Mouse (Mus musculus) gastrocnemius, adult 18-20 months (tissue): ENCODE data around the gene Spem1. TPM values are rescaled to one million over a fixed set of nuclear protein-coding genes. Genes with fewer than 3 reads are reported as not detected.

Experiments
- DNase-seq: peaks from one replicate; pipeline ENCODE4 v3.0.0; 2021; ENCODE audit warnings: low spot score
- total RNA-seq, 2 experiments: library from RNA; stranded (reverse); gene quantifications; 2 replicates each; pipeline ENCODE4 v1.2.3; 2021

The Spem1 gene
- total RNA-seq, 2 experiments from 2014 or later: not detected

DNA sequence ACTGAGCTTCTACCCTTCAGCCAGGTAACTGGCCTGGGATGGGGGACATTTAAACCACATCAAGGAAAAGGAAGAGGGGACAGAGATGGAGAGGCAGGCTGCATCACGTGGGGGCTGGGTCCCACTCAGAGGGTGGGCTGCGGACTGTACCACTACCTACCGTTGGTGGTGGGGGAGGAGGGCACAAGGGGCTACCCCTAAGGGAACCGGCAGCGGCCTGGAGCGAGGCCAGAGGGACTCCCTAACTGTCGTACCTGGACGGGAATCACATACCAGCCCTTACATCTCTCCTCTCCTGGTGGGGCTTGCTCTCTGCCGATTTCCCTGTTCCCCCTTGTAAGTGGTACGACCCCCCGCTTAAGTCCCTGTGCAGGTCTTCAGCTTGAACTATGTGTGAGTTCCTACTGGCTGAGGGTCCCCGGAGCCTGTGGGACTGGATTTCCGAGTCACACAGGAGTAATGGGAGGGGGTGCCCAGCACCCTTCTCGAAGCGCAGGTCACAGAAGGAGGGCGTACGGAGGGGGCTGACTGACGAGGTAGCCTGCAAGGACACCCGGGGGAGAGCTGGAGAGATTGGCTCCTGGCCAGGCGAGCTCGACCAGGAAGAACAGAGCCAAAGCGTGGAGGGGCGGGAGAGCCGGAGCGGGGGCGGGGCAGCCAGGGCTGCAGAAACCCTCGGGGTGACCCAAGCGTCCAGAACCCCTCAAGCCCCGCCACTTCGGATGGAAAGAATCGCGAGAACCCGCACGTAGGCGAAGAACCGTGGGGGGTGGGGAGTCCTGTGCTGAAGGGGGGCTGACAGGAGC, 21.4 kb downstream of the Spem1 start:
- DNase-seq: no peak

DNA sequence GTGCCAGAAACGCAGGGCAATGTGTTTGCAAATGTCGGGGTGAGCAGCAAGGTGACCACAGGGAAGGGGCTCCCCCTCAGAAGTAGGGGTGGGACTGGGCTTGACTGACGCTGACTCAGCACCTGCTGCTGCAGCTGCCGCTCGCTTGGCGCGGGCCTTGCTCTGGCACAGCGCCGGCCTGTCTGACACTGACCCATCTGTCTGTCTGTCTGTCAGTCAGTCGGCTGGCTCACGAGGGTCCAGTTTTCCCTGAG, 21.9 kb downstream of the Spem1 start:
- DNase-seq: no peak

GRCm38 (mm10) chr11:69799394-69800137, 22.4 kb downstream of the Spem1 start:
- no peak for DNase-seq

DNA sequence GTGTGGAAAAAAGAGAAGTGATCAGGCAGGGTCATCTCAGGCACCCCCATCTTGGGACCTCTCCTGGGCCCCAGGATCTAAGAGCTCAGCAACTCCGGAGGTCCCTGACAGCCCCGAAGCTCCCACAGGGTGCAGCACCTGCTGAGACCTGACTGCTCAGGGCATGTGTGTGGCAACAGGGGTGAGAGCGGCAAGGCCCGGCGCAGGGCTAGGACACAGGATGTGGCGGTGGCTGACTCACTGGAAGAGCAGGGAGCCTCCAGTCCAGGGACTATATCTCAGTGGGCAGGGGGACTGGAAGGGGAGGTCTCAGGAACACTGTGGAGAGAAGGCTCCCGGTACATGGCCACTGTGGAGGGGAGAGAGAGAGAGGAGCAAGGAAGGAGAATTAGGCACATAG, 24.1 kb downstream of the Spem1 start:
- no peak for DNase-seq

DNA sequence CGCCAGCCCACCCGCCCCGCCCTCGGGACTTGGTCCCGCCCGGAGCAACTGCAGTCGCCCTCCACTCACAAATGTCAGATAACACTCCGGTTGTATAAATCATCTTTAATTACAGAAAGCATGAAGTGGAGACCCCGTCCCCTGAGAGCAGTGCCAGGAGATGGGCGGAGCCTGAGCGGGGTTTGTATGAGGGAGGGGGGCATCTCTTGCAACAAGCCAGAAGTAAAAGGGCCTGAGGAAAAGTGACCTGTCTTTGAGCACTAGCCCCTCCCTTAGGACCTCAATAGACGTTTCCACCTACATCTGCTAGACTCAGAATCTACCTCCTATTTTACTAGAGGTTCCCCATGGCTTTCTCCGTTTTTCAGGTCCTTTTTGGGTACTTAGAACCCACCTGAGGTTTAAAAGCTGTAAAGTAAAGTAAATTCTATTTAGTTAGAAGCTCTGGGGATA, 26.0 kb downstream of the Spem1 start:
- no peak for DNase-seq

DNA sequence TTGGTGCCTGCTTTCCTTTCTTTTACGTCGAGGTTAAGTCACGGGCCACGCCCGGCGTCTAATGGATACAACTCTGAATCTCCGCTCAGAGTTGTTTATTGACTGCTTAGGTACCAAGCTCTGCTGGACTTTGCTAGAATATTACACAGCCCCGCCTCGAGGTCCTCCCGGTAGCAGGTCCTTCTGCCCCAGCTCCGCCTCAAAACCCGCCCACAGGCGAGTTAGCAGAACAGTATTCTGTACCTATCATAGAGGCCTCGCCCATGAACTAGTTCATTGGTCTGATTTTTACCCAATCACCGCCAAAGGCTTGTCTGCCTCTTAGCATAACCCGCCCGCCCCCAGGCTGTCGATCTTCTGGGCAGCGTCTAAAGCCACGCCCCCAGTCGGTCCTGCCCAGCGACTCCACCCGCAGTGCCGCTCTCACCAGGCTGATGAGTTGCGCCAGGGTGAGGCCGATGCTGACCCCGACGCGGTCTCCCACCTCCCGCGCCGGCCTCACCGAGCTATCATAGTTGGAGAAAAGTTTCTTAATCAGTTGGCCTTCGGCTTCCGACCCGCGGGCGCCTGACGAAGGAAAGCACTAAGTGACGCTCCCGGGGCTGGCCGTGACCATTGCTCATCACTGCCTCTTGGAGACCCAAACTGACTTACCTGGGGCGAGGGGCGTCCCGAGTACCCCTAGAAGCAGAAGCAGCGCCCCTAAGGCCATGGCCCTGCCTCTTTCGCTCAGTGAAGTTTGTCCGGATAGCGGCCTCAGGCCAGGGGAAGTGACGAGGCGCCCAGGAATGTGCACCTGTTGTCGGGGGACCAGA, 26.6 kb downstream of the Spem1 start, which contains the start of gene Chrnb1:
Gene Chrnb1 (minus strand): TSS at position 776 of the 815 bp plus-strand sequence.
- peak; percentile 97 for DNase-seq

DNA sequence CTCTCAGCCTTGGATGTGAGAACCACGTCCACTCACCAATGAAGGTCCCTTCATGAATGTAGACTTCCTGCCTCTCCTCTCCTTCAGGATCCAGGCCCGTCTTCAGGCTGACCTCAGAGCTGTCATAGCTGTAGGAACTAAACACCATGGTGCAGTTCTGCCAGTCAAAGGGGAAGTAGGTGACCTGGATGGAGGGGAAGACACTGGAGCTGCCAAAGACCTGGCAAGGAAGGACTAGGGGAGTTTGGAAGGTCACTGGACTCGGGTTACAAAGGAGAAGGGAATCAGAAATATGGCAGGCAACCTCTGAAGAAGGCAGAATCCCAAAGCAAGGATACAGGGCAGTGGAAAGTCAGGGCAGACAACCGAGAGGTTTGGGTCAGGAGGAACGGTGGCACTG, 28.6 kb downstream of the Spem1 start:
- peak; percentile 47 for DNase-seq

DNA sequence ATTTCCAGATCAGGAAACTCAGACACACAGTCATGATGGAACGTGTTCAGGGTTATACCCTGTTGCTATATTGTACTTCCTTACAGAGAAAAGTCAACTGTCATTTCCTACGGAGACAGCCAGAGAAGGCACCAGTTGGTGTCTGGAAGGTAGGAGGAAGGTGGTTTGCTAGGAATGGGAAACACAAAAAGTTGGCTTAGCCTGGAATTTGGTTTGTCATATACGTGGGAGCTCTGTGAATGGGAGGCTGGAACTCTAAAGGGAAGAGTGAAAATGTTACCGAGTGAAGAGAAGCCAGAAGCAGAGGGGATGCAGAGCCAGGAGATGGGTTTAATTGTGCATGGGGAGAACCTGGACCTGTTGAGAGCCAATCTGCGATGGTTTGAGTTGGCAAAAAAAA, 30.6 kb downstream of the Spem1 start:
- no peak for DNase-seq

DNA sequence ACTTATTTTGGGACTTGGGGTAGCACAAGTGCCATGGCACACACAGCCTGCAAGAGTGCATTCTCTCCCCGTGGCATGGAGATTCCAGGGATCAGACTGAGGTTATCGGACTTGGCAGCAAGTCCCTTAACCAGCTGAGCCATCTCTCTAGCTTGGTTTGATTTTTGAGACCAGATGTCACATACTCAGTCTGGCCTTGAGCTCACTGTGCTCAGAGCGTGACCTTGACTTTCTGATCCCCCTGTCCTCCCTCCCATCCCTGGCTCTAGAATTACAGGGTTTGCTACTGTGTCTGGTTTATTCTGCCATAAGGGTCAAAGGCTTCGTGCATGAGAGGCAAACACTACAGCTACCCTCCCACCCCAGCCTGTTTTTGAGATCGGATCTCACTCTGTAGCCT, 32.5 kb downstream of the Spem1 start:
- DNase-seq: no peak

DNA sequence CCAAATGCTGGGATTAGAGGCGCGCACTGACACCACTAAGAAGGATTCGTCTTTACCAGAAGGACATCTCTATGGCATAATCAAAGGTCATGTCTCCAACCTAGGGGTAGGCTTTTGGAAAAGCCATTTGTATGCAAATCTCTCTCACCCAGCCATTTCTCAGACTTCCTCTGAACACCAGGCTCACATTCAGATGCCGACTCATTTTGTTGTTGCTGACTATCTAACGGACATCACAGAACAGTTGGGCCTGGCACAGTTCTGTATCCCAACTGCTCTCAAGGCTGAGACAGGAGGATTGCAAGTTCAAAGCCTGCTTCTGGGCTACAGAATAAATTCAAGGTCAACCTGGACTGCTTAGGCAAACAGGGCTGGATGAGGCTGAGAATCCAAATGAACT, 34.7 kb downstream of the Spem1 start:
- no peak for DNase-seq

- DNase-seq: peak; percentile 47
Measured at GRCm38 (mm10) chr11:69784793-69785272, 37.1 kb downstream of the Spem1 start.

DNA sequence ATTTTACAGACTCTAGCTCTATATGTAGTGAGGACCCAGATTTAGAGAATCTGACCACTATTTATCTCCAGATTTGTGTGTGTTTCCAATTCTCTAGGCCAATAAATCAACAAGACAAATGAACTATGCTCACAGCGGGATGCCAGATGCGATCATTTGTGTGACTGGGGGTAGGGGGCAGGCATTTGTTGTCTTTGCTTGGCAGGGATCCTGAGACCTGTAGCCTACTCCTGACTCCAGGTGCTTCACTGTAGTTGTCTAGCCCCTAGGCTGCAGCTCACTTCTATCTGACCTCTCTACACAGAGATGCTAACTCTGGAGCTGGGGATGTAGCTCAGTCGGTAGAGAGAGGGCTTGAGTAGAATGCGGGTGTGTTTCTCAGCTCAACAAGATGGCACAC, 40.2 kb downstream of the Spem1 start:
- no peak for DNase-seq

- no peak for DNase-seq
Measured at GRCm38 (mm10) chr11:69778985-69779384, 43.0 kb downstream of the Spem1 start.

- DNase-seq: no peak
Measured at GRCm38 (mm10) chr11:69778258-69778982, 43.6 kb downstream of the Spem1 start.

- DNase-seq: no peak
Measured at GRCm38 (mm10) chr11:69777504-69778257, 44.3 kb downstream of the Spem1 start.

DNA sequence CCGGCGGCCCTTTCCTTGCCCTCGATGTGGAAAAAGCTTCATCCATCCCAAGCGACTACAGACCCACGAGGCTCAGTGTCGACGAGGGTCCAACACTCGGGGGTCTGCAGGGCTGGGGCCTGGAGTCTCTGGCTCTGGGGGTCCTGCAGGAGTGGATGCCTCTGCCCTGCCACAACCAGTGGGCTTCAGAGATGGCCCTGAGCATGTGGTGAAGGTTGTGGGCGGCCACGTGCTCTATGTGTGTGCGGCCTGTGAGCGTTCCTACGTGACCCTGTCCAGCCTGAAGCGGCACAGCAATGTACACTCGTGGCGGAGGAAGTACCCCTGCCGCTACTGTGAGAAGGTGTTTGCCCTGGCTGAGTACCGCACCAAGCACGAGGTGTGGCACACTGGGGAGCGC, 45.5 kb downstream of the Spem1 start:
- no peak for DNase-seq

GRCm38 (mm10) chr11:69775716-69776115, 46.3 kb downstream of the Spem1 start:
- DNase-seq: no peak

DNA sequence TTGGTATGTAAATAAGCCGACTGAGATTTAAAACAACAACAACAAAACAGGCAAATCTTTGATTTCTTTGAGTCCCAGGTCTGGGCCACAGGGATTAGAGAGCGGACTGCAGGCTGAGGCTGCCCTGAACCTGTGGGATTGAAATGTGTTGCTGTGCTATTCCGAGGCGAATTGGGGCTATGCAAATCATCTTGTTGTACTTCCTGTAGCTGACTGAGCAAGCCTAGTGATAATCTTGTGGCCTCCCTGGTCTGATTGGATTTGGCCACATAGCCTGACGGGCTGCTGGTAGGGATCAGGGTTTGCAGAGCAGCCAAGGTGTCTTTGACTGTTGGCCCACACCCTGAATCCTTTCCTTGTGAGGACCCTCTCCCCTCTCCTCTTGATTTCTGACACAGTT, 47.0 kb downstream of the Spem1 start:
- no peak for DNase-seq
